ENCODE assay signal across 20 mouse cellular contexts in genomic region chr8:11923115-11923514, GRCm38 (mm10).
A peak's percentile ranks its signal among the peaks of the same experiment; 100 is the strongest.
DNase-seq lines count a peak whose midpoint lies in the region; ATAC-seq and TF ChIP-seq lines count a peak whose summit lies in the region.
"Had no signal": no experiment of that assay in that cellular context is flagged by ENCODE, and none has a peak within 500 bp of the region (broad histone marks: within the 10 kb centered on the region; RNA-seq: fewer than 3 reads in every experiment).

No protein-coding gene starts in this region.

- H3K9me3 ChIP-seq in forebrain, postnatal 0 days (ENCODE audit: low read length), result no peaks in the 10 kb centered on the region
- 0 out of 2 replicates have a peak, but pooled peaks cover 3% of the 10 kb centered on the region for H3K9me3 ChIP-seq in forebrain, embryonic 12.5 days
- H3K9me3 ChIP-seq in kidney, postnatal 0 days (replicated peaks; ENCODE audit: low read length), result no peaks in the 10 kb centered on the region
- no peaks in the 10 kb centered on the region for H3K9me3 ChIP-seq in neural tube, embryonic 13.5 days
- H3K9me3 ChIP-seq in neural tube, embryonic 15.5 days (replicated peaks), result no peaks in the 10 kb centered on the region
- H3K9me3 ChIP-seq: hindbrain, embryonic 15.5 days; midbrain, embryonic 12.5 days; stomach, embryonic 15.5 days had no signal

- H3K27ac ChIP-seq in forebrain, postnatal 0 days (ENCODE audit: low read depth, low read length), result no peak overlapping the region
- no peak overlapping the region for H3K27ac ChIP-seq in forebrain, embryonic 12.5 days
- no peak overlapping the region for H3K27ac ChIP-seq in kidney, postnatal 0 days
- H3K27ac ChIP-seq in neural tube, embryonic 13.5 days (replicated peaks), result no peak overlapping the region
- no peak overlapping the region for H3K27ac ChIP-seq in neural tube, embryonic 15.5 days (replicated peaks)
- H3K27ac ChIP-seq: hindbrain, embryonic 15.5 days; midbrain, embryonic 12.5 days; stomach, embryonic 15.5 days had no signal

- H3K27me3 ChIP-seq in forebrain, postnatal 0 days (ENCODE audit: insufficient read depth, low read length), result no peaks in the 10 kb centered on the region
- H3K27me3 ChIP-seq in forebrain, embryonic 12.5 days, result peaks cover 8% of the 10 kb centered on the region
- H3K27me3 ChIP-seq in kidney, postnatal 0 days (ENCODE audit: insufficient read depth, low read length), result no peaks in the 10 kb centered on the region
- H3K27me3 ChIP-seq in neural tube, embryonic 13.5 days, result no peaks in the 10 kb centered on the region
- H3K27me3 ChIP-seq in neural tube, embryonic 15.5 days (replicated peaks), result no peaks in the 10 kb centered on the region
- H3K27me3 ChIP-seq: hindbrain, embryonic 15.5 days; stomach, embryonic 15.5 days had no signal

- no peak overlapping the region for H3K4me2 ChIP-seq in forebrain, postnatal 0 days (ENCODE audit: low read depth)
- H3K4me2 ChIP-seq in forebrain, embryonic 12.5 days, result no peak overlapping the region
- no peak overlapping the region for H3K4me2 ChIP-seq in kidney, postnatal 0 days (ENCODE audit: low read length)
- H3K4me2 ChIP-seq in neural tube, embryonic 13.5 days, result no peak overlapping the region
- no peak overlapping the region for H3K4me2 ChIP-seq in neural tube, embryonic 15.5 days
- H3K4me2 ChIP-seq: hindbrain, embryonic 15.5 days; liver, embryonic 11.5 days; lung, embryonic 14.5 days; midbrain, embryonic 12.5 days; stomach, embryonic 15.5 days had no signal

- H3K36me3 ChIP-seq in forebrain, postnatal 0 days (ENCODE audit: insufficient read depth), result no peaks in the 10 kb centered on the region
- H3K36me3 ChIP-seq in forebrain, embryonic 12.5 days (replicated peaks), result no peaks in the 10 kb centered on the region
- H3K36me3 ChIP-seq in kidney, postnatal 0 days (ENCODE audit: insufficient read depth, low read length), result no peaks in the 10 kb centered on the region
- H3K36me3 ChIP-seq in neural tube, embryonic 13.5 days, result no peaks in the 10 kb centered on the region
- no peaks in the 10 kb centered on the region for H3K36me3 ChIP-seq in neural tube, embryonic 15.5 days
- H3K36me3 ChIP-seq: hindbrain, embryonic 15.5 days; midbrain, embryonic 12.5 days; stomach, embryonic 15.5 days had no signal

- peak; percentile 71; the same call in 1 of the 2 replicates for ATAC-seq in forebrain, postnatal 0 days
- no peak for ATAC-seq in forebrain, embryonic 12.5 days (ENCODE audit: low FRiP score)
- no peak for ATAC-seq in kidney, postnatal 0 days (replicated peaks; ENCODE audit: low FRiP score, low read depth)
- 0 out of 2 replicates have a peak, but pooled peaks have one; percentile 36 for ATAC-seq in neural tube, embryonic 13.5 days (ENCODE audit: low read depth)
- ATAC-seq in neural tube, embryonic 15.5 days (ENCODE audit: low FRiP score), result 0 out of 2 replicates have a peak, but pooled peaks have one; percentile 17

- no peaks in the 10 kb centered on the region for H3K4me1 ChIP-seq in forebrain, postnatal 0 days (ENCODE audit: insufficient read depth)
- H3K4me1 ChIP-seq in forebrain, embryonic 12.5 days, result no peaks in the 10 kb centered on the region
- no peaks in the 10 kb centered on the region for H3K4me1 ChIP-seq in kidney, postnatal 0 days (replicated peaks; ENCODE audit: insufficient read depth, low read length)
- no peaks in the 10 kb centered on the region for H3K4me1 ChIP-seq in neural tube, embryonic 13.5 days (replicated peaks)
- peaks cover 3% of the 10 kb centered on the region; the same call in 1 of the 2 replicates for H3K4me1 ChIP-seq in neural tube, embryonic 15.5 days
- H3K4me1 ChIP-seq: hindbrain, embryonic 15.5 days; midbrain, embryonic 12.5 days; stomach, embryonic 15.5 days had no signal

- DNase-seq in forebrain, postnatal 0 days, result peak; percentile 19
- DNase-seq in kidney, postnatal 0 days (ENCODE audit: low spot score), result no peak
- DNase-seq in kidney, postnatal 10 days, result no peak
- DNase-seq in neural tube, embryonic 10.5 days (ENCODE audit: extremely low spot score, low spot score), result no peak
- DNase-seq in cerebellum, adult 11 months, result no peak
- DNase-seq: adrenal gland, adult 2 months; B cell, adult 2 months; cerebellum, postnatal 10 days; kidney, adult 18-20 months; kidney, postnatal 14 days; lung, embryonic 14.5 days; right cerebral cortex, postnatal 25 days; thymus, adult 2 months had no signal

- no peak overlapping the region for H3K9ac ChIP-seq in forebrain, postnatal 0 days
- no peak overlapping the region for H3K9ac ChIP-seq in forebrain, embryonic 12.5 days
- H3K9ac ChIP-seq in kidney, postnatal 0 days (ENCODE audit: low read depth, low read length), result no peak overlapping the region
- H3K9ac ChIP-seq in neural tube, embryonic 13.5 days, result no peak overlapping the region
- no peak overlapping the region for H3K9ac ChIP-seq in neural tube, embryonic 15.5 days (replicated peaks)
- H3K9ac ChIP-seq: hindbrain, embryonic 15.5 days; lung, embryonic 14.5 days; midbrain, embryonic 12.5 days; stomach, embryonic 15.5 days had no signal

- TF ChIP-seq CTCF in forebrain, postnatal 0 days (IDR thresholded peaks at IDR 0.05; ENCODE audit: low read depth), result no peak
- TF ChIP-seq CTCF in kidney, postnatal 0 days (IDR thresholded peaks at IDR 0.05; ENCODE audit: low read depth), result peak; percentile 40

- H3K4me3 ChIP-seq in forebrain, postnatal 0 days (ENCODE audit: low read depth, low read length), result no peak overlapping the region
- H3K4me3 ChIP-seq in forebrain, embryonic 12.5 days (replicated peaks), result no peak overlapping the region
- no peak overlapping the region for H3K4me3 ChIP-seq in kidney, postnatal 0 days (replicated peaks; ENCODE audit: low read depth, low read length)
- no peak overlapping the region for H3K4me3 ChIP-seq in neural tube, embryonic 13.5 days
- H3K4me3 ChIP-seq in neural tube, embryonic 15.5 days (replicated peaks), result no peak overlapping the region
- H3K4me3 ChIP-seq: hindbrain, embryonic 15.5 days; midbrain, embryonic 12.5 days; stomach, embryonic 15.5 days had no signal

- WGBS in forebrain, postnatal 0 days, result 84% methylated on average over 7 of the region's 7 CpGs
- WGBS in forebrain, embryonic 12.5 days, result 81% methylated on average over 7 of the region's 7 CpGs
- WGBS in kidney, postnatal 0 days, result 71% methylated on average over 7 of the region's 7 CpGs
- 63% methylated on average over 7 of the region's 7 CpGs for WGBS in neural tube, embryonic 13.5 days
- WGBS in neural tube, embryonic 15.5 days, result 59% methylated on average over 7 of the region's 7 CpGs

Comparison
In these comparisons a context has a peak if more than half of its experiments do, and no peak if none do; other contexts are left out.
1. ATAC-seq: peak in forebrain, postnatal 0 days (single experiment), neural tube, embryonic 13.5 days (single experiment) and neural tube, embryonic 15.5 days (single experiment); none in forebrain, embryonic 12.5 days (single experiment) and kidney, postnatal 0 days (single experiment).